Mouse (Mus musculus) neural tube, embryonic 12.5 days (tissue): Measurements from ENCODE around the gene Pitpnc1. TPM values are rescaled to one million over a fixed set of nuclear protein-coding genes. Genes with fewer than 3 reads are reported as not detected.

Experiments
- ATAC-seq: fragments of 200-750 bp; cut with Nextera tagmentation; 2 replicates; pipeline ENCODE4 v1.8.0; 2017; ENCODE audit warnings: low read depth, mild to moderate bottlenecking, moderate TSS enrichment, moderate library complexity; ENCODE audit not compliant: low FRiP score
- H3K27ac ChIP-seq: fragments of 300-500 bp; sonication (generic); 2 replicates; pipeline ENCODE4 v1.5.1; 2016
- H3K27me3 ChIP-seq: fragments of 300-500 bp; sonication (generic); replicated peaks from 2 replicates; pipeline ENCODE4 v1.6.1; 2016; ENCODE audit warnings: mild to moderate bottlenecking
- H3K36me3 ChIP-seq: fragments of 300-500 bp; sonication (generic); 2 replicates; pipeline ENCODE4 v1.6.1; 2016; ENCODE audit warnings: mild to moderate bottlenecking
- H3K4me1 ChIP-seq: fragments of 300-500 bp; sonication (generic); 2 replicates; pipeline ENCODE4 v1.6.1; 2016
- H3K4me2 ChIP-seq: fragments of 300-500 bp; sonication (generic); replicated peaks from 2 replicates; pipeline ENCODE4 v1.6.1; 2016; ENCODE audit warnings: mild to moderate bottlenecking
- H3K4me3 ChIP-seq: fragments of 300-500 bp; sonication (generic); 2 replicates; pipeline ENCODE4 v1.5.1; 2016
- H3K9ac ChIP-seq: fragments of 300-500 bp; sonication (generic); 2 replicates; pipeline ENCODE4 v1.6.1; 2016; ENCODE audit warnings: mild to moderate bottlenecking
- H3K9me3 ChIP-seq: fragments of 300-500 bp; sonication (generic); 2 replicates; pipeline ENCODE4 v1.6.1; 2016; ENCODE audit warnings: mild to moderate bottlenecking
- WGBS: fragments of 180-500 bp; shearing (Covaris S2); methylation state at CpG from one replicate; pipeline ENCODE4 v1.1.7; 2016; 5-methylcytosine and 5-hydroxymethylcytosine counted together
- polyA plus RNA-seq: library from polyadenylated mRNA; unstranded; fragments of >200 nt; fragmentation: Nextera tagmentation; extraction: Ambion mirVana; gene quantifications from 2 replicates; pipeline ENCODE4 v1.2.1, GENCODE M21; 2016

The Pitpnc1 gene
- polyA plus RNA-seq, 1 experiment from 2014 or later = 32.5 TPM

GRCm38 (mm10) chr11:107479862-107480203, 9.3 kb upstream of the Pitpnc1 start:
- Histone ChIP-seq H3K36me3 (peaks cover 2% of the 10 kb centered on the region; the same call in 1 of the 2 replicates), H3K9ac (peak overlapping the region; percentile 86), H3K27me3 (no peaks in the 10 kb centered on the region), H3K9me3 (no peaks in the 10 kb centered on the region), H3K4me1 (peaks cover 15% of the 10 kb centered on the region), H3K4me3 (peak overlapping the region; percentile 91), H3K27ac (0 out of 2 replicates have a peak overlapping the region, but pooled peaks have one; percentile 53), H3K4me2 (peak overlapping the region; percentile 94)
- ATAC-seq = no peak
- 1% methylated on average over 10 of the region's 10 CpGs for WGBS

DNA sequence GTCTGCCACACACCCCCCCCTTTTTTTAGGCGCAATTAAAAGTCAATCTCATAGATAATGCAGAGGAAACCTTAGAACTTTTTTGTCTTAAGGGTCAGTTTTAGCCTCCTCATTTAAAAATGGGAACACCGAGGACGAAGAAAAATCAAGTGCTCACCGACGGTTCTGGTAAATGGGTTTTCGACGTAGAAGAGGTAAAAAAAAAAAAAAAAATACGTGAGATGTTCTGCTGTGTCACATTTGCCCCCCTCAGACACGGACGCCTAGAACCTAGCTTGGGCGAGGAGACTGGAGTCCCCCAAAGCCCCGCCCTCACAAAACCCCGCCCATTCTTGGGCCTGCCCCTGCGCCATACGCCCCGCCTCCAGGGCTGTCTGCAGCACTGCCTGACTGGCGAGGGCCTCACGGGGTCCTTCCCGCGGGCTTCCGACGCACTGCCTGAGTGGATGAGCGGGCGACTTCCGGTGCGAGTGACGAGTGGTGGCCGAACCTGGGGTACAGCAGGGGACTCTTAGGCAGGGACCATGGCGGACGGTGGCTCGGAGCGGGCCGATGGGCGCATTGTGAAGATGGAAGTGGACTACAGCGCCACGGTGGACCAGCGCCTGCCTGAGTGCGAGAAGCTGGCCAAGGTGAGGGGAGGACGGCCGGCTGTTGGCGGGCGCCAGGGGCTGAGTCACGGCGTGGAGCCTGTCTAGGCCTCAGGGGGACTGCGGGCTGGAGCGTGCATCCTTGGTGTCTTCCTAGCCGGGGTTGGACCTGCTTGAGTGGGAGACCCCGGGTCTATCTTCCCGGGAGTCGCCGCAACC, 8.8 kb upstream of the Pitpnc1 start, which contains the start of gene Psmd12:
TSS of gene Psmd12 (plus strand) at position 432 of the 809 bp plus-strand sequence.
- no peaks in the 10 kb centered on the region for H3K9me3 ChIP-seq
- peak within 1 kb of the TSS; percentile 91 for H3K4me3 ChIP-seq
- H3K4me1 ChIP-seq = peaks cover 15% of the 10 kb centered on the region
- no peaks in the 10 kb centered on the region for H3K27me3 ChIP-seq
- H3K27ac ChIP-seq = peak within 1 kb of the TSS; percentile 53
- WGBS = under 1% methylated on average over 51 of the region's 51 CpGs
- no peaks in the 10 kb centered on the region for H3K36me3 ChIP-seq
- peak within 1 kb of the TSS; percentile 86 for H3K9ac ChIP-seq
- H3K4me2 ChIP-seq = peak within 1 kb of the TSS; percentile 94
- peak; percentile 97 for ATAC-seq

DNA sequence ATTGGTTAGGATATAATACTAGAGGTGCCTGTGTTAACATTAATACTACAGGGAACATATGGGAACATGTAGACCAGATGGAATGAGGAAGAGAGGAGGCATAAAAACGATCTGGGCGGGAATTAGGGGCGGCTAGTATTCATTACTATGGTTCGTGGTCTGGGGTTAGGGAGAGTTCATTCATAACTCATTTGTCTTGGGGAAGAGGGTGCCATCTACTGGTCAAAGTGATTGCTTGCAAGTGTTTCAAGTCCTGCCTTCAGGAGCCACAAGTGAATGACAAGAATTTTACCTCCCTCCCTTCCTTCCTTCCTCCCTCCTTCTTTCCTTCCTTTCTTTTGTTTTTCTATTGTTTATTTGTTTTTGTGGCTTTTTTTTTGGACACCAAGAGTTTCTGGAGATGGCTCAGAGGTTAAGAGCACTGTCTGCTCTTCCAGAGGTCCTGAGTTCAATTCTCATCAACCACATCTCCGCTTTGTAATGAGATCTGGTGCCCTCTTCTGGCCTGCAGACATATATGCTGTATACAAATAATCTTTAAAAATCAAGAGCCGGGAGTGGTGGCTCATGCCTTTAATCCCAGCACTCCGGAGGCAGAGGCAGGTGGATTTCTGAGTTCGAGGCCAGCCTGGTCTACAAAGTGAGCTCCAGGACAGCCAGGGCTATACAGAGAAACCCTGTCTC, 2.8 kb upstream of the Pitpnc1 start:
- Histone ChIP-seq H3K4me1 (peaks cover 8% of the 10 kb centered on the region), H3K27ac (no peak overlapping the region), H3K9me3 (no peaks in the 10 kb centered on the region), H3K4me3 (no peak overlapping the region), H3K27me3 (no peaks in the 10 kb centered on the region), H3K9ac (no peak overlapping the region), H3K36me3 (no peaks in the 10 kb centered on the region), H3K4me2 (0 out of 2 replicates have a peak overlapping the region, but pooled peaks have one; percentile 5)
- WGBS = 23% methylated on average over 8 of the region's 8 CpGs
- no peak for ATAC-seq

DNA sequence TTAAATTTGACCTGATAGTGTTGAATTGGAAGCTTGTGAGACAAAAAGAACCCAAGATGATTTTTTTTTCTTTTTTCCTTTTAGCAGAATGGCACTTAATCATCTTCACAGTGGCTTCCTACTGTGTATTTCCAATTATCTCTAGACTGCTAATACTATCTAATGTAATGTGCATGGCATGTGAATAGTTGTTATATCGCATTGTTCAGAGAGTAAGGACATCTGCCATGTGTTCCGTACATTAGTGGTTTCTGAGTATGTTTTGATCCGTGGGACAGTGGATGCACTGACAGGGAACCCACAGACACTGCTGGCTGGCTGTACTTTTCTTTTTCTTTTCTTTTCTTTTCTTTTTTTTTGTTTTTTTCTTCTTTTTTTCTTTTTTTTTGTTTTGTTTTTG, 1.8 kb upstream of the Pitpnc1 start:
- Histone ChIP-seq H3K4me3 (no peak overlapping the region), H3K27ac (no peak overlapping the region), H3K4me2 (no peak overlapping the region), H3K27me3 (no peaks in the 10 kb centered on the region), H3K9me3 (no peaks in the 10 kb centered on the region), H3K9ac (no peak overlapping the region), H3K4me1 (peaks cover 14% of the 10 kb centered on the region), H3K36me3 (no peaks in the 10 kb centered on the region)
- no peak for ATAC-seq
- 84% methylated on average over 3 of the region's 3 CpGs for WGBS

- Histone ChIP-seq H3K36me3 (no peaks in the 10 kb centered on the region), H3K27me3 (no peaks in the 10 kb centered on the region), H3K4me2 (peak overlapping the region; percentile 80), H3K9me3 (no peaks in the 10 kb centered on the region), H3K4me1 (peaks cover 17% of the 10 kb centered on the region), H3K9ac (peak overlapping the region; percentile 74; the same call in 1 of the 2 replicates), H3K27ac (0 out of 2 replicates have a peak overlapping the region, but pooled peaks have one; percentile 20), H3K4me3 (peak overlapping the region; percentile 87)
- no peak for ATAC-seq
- WGBS = 7% methylated on average over 11 of the region's 11 CpGs
These were observed 697 bp upstream of the Pitpnc1 start for GRCm38 (mm10) chr11:107471071-107471720.

DNA sequence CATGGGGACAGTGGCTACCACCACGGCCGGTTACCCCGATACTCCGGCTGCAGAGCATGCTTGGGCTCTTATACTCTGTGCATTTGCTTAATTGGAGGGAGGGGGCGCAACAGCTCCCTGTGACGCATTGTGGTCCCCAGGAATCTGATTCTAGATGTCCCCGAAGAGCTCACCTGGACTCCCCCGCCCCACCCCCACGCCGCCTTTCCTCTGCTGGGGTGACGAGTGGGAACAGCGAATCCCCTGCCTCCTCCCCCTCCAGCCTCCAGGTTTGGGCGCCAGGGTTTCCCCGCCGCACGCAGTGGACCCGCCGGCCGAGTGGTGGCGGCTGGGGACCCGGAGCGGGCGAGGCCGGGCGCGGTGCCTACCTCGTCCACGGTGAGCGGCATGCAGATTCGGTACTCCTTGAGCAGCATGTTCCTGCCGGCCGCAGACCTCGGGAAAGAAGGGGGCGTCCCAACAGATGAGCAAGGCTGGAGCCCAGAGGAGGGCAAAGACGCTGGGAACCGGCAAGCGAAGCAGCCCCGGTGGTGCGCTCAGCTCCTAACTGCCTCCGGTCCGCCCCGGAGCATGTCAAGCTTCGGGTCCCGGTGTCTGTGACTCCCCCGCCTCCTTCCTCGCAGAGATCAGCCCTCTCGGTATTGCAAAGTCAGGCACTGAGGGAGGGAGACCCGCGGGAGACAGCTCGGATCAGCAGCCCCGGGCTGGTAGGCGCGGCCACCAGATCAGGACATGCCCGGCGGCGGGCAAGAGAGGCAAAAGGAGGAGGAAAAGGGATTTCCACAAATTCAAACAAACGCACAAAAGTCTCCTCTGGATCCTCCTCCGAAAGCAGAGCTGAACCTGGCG, 752 bp downstream of the Pitpnc1 start:
- WGBS = under 1% methylated on average over 58 of the region's 59 CpGs
- ATAC-seq = peak; percentile 68
- H3K9ac ChIP-seq = peak overlapping the region; percentile 74
- peaks cover 17% of the 10 kb centered on the region for H3K4me1 ChIP-seq
- H3K27me3 ChIP-seq = no peaks in the 10 kb centered on the region
- H3K36me3 ChIP-seq = no peaks in the 10 kb centered on the region
- H3K4me2 ChIP-seq = peak overlapping the region; percentile 80
- peak overlapping the region; percentile 86 for H3K27ac ChIP-seq
- no peaks in the 10 kb centered on the region for H3K9me3 ChIP-seq
- peak overlapping the region; percentile 87 for H3K4me3 ChIP-seq

DNA sequence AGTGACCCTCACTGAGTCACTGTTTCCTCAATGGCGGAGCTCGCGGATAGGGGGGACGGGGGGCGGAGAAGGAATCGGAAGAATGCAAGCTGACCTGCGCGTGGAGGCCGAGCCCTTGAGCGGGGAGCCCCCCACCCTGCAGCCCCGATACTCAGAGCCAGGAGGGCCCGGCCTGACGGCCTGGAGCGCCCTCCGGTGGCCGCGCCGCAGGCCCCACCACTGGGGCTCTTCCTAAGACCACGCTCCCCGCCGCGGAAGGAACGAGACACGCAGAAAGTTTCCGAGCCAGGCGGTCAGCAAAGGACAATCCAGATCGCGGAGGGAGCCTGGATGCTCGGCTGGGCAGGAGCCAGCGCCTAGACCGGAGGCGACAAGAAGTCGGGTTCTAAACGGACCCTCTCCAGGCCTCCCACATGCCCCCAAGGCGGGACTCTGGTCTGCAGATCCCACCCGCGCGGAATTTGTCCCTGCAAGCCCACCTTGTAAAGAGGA, 1.4 kb downstream of the Pitpnc1 start:
- under 1% methylated on average over 38 of the region's 38 CpGs for WGBS
- Histone ChIP-seq H3K4me3 (peak overlapping the region; percentile 87), H3K36me3 (no peaks in the 10 kb centered on the region), H3K27me3 (no peaks in the 10 kb centered on the region), H3K4me2 (peak overlapping the region; percentile 80), H3K9me3 (no peaks in the 10 kb centered on the region), H3K4me1 (peaks cover 17% of the 10 kb centered on the region), H3K9ac (peak overlapping the region; percentile 74), H3K27ac (peak overlapping the region; percentile 86; the same call in 1 of the 2 replicates)
- ATAC-seq = peak; percentile 90

- Histone ChIP-seq H3K27ac (peak overlapping the region; percentile 34; the same call in 1 of the 2 replicates), H3K4me3 (peak overlapping the region; percentile 87), H3K4me1 (peaks cover 17% of the 10 kb centered on the region), H3K9me3 (no peaks in the 10 kb centered on the region), H3K4me2 (peak overlapping the region; percentile 80), H3K9ac (peak overlapping the region; percentile 74), H3K27me3 (no peaks in the 10 kb centered on the region), H3K36me3 (no peaks in the 10 kb centered on the region)
- ATAC-seq = no peak
- 24% methylated on average over 16 of the region's 16 CpGs for WGBS
These were observed 2.1 kb downstream of the Pitpnc1 start for GRCm38 (mm10) chr11:107468252-107469030.

DNA sequence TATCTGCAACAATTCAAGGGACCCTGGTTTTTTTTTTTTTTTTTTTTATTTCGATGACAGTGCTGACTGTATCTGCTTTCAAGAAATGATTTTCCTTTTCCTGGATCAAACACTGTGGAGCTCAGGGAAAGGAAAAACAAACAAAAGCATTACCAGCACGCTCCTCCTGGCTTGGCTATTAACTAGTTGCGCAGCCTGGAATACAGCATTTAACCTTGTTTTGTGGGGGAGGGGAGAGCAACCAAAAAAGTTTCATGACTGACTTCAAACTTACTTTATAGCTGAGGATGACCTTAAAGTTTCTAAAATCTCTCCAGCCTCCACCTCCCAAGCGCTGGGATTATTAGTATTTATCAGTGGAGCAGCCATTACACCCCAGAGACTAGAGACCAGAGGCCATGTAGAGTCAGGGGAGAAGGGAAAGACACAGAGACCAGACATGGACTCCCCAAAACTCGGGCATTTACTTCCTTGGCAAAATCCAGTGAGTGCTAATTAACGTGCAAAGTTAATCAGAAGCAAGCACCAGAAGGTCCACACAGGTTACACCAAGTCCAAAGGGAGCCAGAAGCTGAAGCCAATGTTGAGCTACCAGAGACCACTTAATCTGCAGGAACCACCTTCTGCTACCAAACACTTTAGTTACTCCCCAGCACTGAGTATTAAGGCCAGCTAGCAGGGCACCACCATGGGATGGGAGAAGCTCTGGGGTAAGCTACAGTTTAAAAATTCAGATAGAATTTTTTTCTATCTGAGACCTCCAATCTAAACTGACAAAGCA, 3.7 kb downstream of the Pitpnc1 start:
- Histone ChIP-seq H3K36me3 (no peaks in the 10 kb centered on the region), H3K9me3 (no peaks in the 10 kb centered on the region), H3K4me2 (no peak overlapping the region), H3K27ac (no peak overlapping the region), H3K9ac (no peak overlapping the region), H3K27me3 (no peaks in the 10 kb centered on the region), H3K4me3 (no peak overlapping the region), H3K4me1 (peaks cover 13% of the 10 kb centered on the region)
- 75% methylated on average over 6 of the region's 6 CpGs for WGBS
- ATAC-seq = no peak

DNA sequence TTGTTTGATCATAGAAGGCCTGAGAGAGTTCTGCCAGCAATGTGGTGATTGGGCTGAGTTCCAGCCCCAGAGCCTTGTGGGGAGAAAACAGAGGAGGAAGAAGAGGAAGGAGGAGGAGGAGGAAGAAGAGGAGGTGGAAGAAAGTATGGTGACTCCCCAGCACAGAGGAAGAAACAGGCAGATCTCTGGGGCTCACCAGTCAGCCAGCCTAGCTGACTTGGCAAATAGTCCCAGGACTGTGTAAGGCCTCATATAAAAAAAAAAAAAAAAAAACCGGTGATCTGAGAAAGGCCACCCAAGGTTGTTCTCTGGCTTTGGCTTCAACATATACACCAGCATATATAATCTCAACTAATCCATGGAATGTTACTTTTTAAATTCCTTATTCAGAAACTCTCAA, 4.5 kb downstream of the Pitpnc1 start:
- ATAC-seq = no peak
- 67% methylated on average over 1 of the region's 1 CpGs for WGBS
- no peak overlapping the region for H3K27ac ChIP-seq

More for the DNA sequence above, 4.5 kb downstream of the Pitpnc1 start:
- Histone ChIP-seq H3K36me3 (no peaks in the 10 kb centered on the region), H3K4me3 (no peak overlapping the region), H3K27me3 (no peaks in the 10 kb centered on the region), H3K4me1 (peaks cover 13% of the 10 kb centered on the region), H3K4me2 (no peak overlapping the region), H3K9ac (no peak overlapping the region), H3K9me3 (no peaks in the 10 kb centered on the region)
